Comparison of ENCODE assay signal across 22 mouse cellular contexts in genomic region chr9:97769331-97769730, GRCm38 (mm10).
DNase-seq lines count a peak whose midpoint lies in the region; ATAC-seq and TF ChIP-seq lines count a peak whose summit lies in the region.
"Had no signal": no experiment of that assay in that cellular context is flagged by ENCODE, and none has a peak within 500 bp of the region (broad histone marks: within the 10 kb centered on the region; RNA-seq: fewer than 3 reads in every experiment).

No protein-coding gene starts in this region.

- ATAC-seq in neural tube, embryonic 13.5 days (ENCODE audit: low read depth): no peak
- ATAC-seq: forebrain, embryonic 14.5 days had no signal

- peaks cover 17% of the 10 kb centered on the region for H3K4me1 ChIP-seq in neural tube, embryonic 13.5 days (replicated peaks)
- H3K4me1 ChIP-seq: embryonic facial prominence, embryonic 15.5 days had no signal

- no peaks in the 10 kb centered on the region for H3K36me3 ChIP-seq in neural tube, embryonic 13.5 days
- H3K36me3 ChIP-seq: embryonic facial prominence, embryonic 13.5 days; embryonic facial prominence, embryonic 15.5 days; forebrain, embryonic 10.5 days; forebrain, embryonic 12.5 days had no signal

- H3K9ac ChIP-seq in neural tube, embryonic 13.5 days: no peak overlapping the region
- H3K9ac ChIP-seq: embryonic facial prominence, embryonic 13.5 days; embryonic facial prominence, embryonic 15.5 days; forebrain, embryonic 12.5 days had no signal

- no peak overlapping the region for H3K4me3 ChIP-seq in layer of hippocampus, adult 2 months
- H3K4me3 ChIP-seq in neural tube, embryonic 13.5 days: no peak overlapping the region
- H3K4me3 ChIP-seq: embryonic facial prominence, embryonic 13.5 days; embryonic facial prominence, embryonic 15.5 days; erythroblast, embryonic 14.5 days; forebrain, embryonic 10.5 days; forebrain, embryonic 12.5 days had no signal

- intact Hi-C loops in heart, postnatal 10 days (cut with DNase I): no loop called here

- peak overlapping the region; percentile 85 for H3K27ac ChIP-seq in layer of hippocampus, adult 2 months
- H3K27ac ChIP-seq in neural tube, embryonic 13.5 days (replicated peaks): 0 out of 2 replicates have a peak overlapping the region, but pooled peaks have one; percentile 3
- H3K27ac ChIP-seq: embryonic facial prominence, embryonic 13.5 days; embryonic facial prominence, embryonic 15.5 days; forebrain, embryonic 10.5 days; forebrain, embryonic 12.5 days had no signal

- H3K4me2 ChIP-seq in neural tube, embryonic 13.5 days: no peak overlapping the region
- H3K4me2 ChIP-seq: embryonic facial prominence, embryonic 13.5 days; embryonic facial prominence, embryonic 15.5 days; forebrain, embryonic 12.5 days had no signal

- 80% methylated on average over 5 of the region's 5 CpGs for WGBS in neural tube, embryonic 13.5 days

- no peaks in the 10 kb centered on the region for H3K9me3 ChIP-seq in neural tube, embryonic 13.5 days
- H3K9me3 ChIP-seq: embryonic facial prominence, embryonic 13.5 days; embryonic facial prominence, embryonic 15.5 days; forebrain, embryonic 10.5 days; forebrain, embryonic 12.5 days had no signal

- peak; percentile 53 for DNase-seq in heart, adult 11 months
- DNase-seq in heart, postnatal 10 days: no peak
- no peak for DNase-seq in layer of hippocampus, adult 2 months (ENCODE audit: low spot score in 2 of 2)
- no peak for DNase-seq in layer of hippocampus, adult 8-10 months (ENCODE audit: low spot score in 2 of 2)
- DNase-seq in neural tube, embryonic 10.5 days (ENCODE audit: extremely low spot score, low spot score): no peak
- DNase-seq: adrenal gland, adult 2 months; adrenal gland, postnatal 10 days; adrenal gland, postnatal 25 days; cerebellum, adult 11 months; cerebellum, adult 18-20 months; cerebellum, adult 8-10 months; cerebellum, adult 9-11 months; cerebellum, postnatal 14 days; cerebellum, postnatal 36 days; embryo, embryonic 11 days had no signal

- no peaks in the 10 kb centered on the region for H3K27me3 ChIP-seq in neural tube, embryonic 13.5 days
- H3K27me3 ChIP-seq: embryonic facial prominence, embryonic 13.5 days; embryonic facial prominence, embryonic 15.5 days had no signal

- TF ChIP-seq CTCF in layer of hippocampus, adult 2 months (conservative IDR thresholded peaks at IDR 0.05): no peak
